Mouse (Mus musculus): ENCODE data around the gene Gm9774.

The Gm9774 gene

DNA sequence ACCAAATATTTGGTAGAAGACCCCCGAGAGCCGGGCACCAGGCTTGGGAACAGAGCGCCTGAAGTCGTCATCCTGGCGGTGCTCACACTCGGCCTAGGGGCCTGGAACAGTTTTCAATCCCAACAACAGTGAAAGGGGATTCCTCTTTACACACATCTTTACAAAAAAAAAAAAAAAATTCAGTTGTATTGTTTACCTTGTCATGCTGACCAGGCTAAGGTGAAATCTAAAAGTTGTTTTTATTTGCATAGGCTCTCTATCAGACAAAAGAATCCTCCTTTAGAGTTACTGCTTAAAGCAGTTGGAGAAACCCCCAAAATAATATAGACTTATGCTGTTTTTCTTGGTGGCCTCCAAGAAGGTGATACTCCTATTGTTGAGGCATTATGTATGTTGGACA is at the start of gene Gm9774:
TSS of gene Gm9774 (minus strand) at position 101 of the 400 bp plus-strand sequence.
- no peak for DNase-seq (ENCODE audit: low read depth)

DNA sequence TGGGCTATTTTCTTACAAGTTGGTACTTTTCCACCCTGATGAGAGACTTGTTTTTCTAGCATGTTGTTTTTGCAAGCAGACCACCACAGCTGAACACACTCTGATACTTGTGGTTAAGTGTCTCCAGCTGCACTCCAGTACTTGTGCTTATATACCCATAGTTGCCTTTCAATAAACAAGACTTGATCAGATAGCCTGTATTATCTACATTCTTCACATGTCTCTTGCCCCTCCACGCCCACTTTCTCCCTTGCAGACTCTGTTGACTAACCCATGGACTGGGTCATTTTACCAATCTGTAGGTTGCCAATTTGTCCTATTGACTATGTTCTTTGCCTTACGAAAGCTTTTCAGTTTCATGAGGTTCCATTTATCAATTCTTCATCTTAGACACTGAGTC is 40.9 kb upstream of the Gm9774 start:
- DNase-seq (ENCODE audit: low read depth): no peak

DNA sequence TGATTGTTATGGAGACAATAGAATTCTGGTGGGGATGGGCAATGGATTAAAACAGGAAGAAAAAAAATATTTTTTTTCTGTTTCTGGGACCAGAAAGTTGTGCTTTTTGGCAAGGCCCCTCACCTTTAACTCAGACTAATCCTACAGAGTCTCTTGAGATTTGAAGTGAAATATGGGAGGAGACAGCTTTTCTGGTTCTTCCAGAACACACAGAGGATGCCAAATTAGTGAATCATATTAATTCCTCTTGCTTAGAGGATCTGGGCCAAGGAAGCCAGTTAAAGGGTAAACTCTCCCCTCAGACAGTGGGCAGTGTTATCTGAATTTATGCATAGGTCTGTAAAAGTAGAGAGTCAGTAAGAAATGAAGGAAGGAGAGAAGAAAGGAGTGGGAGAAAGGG is 38.2 kb upstream of the Gm9774 start:
- no peak for DNase-seq (ENCODE audit: low read depth)

DNA sequence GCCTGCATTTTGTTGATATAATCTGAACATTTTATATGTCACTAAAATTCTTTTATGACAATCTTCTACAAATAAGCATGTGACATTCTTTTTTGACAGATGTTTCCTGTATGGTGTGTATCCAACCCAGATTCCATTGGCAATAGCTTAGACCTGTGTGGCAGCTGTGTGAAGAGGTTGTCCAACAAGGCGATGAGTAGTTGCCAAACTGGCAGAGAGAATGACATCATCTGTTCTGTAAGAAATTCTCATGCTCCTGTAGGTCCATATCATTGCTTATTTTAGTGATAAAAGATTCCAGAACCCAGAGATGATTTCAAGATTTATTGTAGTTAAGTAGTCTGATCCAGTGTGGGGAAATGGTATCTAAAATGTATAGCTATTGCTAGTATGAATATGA is 37.4 kb upstream of the Gm9774 start:
- DNase-seq (ENCODE audit: low read depth): no peak

DNA sequence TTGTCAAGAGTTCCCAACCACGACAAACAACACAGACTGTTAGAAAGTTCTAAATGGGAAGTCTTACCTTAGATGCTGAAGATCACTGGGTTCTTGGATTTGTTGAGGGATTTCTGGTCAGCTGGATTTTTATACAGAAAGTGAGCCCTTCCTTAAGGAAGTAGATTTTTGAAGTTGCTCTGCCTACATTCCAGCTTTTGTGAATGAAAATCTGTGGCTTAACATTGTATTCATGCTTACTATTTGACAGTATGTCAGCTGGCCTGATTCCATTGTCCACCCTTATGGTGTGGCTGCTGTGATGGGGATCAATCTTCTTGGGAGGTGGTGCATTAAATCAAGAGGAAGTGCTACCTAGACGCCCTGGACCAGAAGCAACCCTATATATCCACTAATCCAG is 29.4 kb upstream of the Gm9774 start, which contains the start of gene Sprr3:
TSS of gene Sprr3 (minus strand) at position 101 of the 400 bp plus-strand sequence.
- no peak for DNase-seq (ENCODE audit: low read depth)

DNA sequence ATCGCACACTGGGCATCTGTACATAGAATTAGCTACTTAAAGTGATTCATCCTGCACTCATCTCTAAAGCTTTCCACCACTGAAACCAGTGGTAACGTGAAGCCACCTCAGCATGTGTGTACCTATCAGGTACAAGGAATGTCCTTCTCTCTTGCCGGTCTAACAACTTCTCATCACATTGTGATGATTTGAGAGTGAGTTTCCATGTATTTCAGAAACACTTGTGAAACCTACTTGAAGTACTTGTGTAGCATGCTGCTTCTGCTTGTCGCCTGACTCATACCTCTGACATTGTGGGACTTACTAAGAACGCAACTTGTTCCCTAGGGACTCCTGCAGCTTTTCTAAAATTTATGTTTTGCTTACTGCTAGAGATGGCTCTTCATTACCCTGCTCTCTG is 25.9 kb upstream of the Gm9774 start:
- DNase-seq (ENCODE audit: low read depth): no peak

DNA sequence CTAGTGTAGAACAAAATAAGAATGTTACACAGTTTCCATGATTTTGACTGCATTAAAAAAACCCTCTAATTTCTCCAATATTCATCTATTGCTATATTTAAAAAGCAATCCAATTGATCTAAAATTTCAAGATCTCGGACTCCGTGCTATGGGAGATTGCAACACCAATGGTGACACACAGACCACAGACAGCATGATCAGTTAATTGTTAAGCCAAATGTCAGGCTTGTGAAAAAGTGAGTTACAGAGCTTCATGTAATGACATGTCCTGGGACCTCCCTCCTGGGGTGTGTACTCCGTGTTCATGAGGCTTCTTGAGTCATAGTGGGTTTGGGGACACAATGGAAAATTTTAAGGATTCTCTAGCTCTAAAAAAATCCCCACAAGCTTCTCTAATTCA is 11.0 kb upstream of the Gm9774 start:
- no peak for DNase-seq (ENCODE audit: low read depth)

DNA sequence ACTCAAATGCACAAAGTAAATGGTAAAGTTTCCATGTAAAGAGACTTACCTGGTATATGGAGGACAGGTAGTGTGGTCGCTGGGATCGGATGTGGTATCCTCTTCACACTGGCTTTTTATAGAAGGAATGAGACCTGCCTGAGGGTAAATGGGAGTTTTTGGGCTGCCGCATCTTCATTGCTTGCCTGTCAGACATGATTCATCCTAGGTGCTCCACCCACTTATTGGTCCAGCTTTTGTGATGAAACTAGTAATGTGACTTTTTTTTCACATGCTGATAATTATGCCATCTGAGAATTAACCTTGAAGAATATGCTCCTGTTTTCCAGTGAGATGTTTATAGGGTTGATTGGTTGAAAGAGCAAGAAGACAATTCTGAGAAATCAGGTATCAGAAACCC is 9.5 kb upstream of the Gm9774 start, which contains the start of gene Sprr1b:
TSS of gene Sprr1b (minus strand) at position 101 of the 400 bp plus-strand sequence.
- no peak for DNase-seq (ENCODE audit: low read depth)

DNA sequence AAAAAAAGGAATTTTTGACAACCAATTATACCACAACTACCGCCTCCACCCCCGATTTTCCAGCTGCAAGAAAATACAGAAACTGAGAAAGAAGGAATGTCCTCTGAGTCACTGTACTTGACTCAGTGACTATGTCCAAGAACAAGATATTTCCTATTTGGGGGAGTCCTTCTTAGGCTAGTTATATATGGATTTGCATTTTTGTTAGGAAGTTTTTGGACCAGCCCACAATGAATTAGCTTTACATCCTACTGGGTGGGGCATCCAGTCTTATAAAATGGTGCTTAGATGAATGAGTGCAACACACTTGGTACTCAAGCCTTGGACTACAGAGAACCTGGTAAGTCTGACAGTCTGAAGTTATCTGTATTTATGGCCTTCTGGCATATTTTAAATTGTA is 3.1 kb upstream of the Gm9774 start, which contains the start of gene Sprr2k:
TSS of gene Sprr2k (plus strand) at position 301 of the 400 bp plus-strand sequence.
- DNase-seq (ENCODE audit: low read depth): no peak

DNA sequence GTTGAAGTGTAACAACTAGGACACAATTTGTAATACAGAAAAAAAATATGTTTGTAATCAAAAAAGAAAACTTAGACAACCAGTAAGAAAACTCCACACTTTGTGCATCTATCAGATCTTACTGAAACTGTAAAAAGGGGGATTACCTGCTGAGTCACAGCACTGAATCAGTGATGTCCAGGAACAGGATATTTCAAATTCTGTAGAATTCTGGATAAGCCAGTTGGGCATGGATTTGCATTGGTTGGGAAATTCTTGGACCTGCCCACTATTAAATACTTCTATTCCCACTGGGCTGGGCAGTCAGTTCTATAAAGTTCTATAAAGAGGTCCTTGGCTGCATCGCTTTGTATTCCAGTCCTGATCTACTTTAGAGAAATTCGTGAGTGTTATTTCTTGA is 11.4 kb downstream of the Gm9774 start, which contains the start of gene Sprr2j-ps:
TSS of gene Sprr2j-ps (plus strand) at position 301 of the 400 bp plus-strand sequence.
- no peak for DNase-seq (ENCODE audit: low read depth)

DNA sequence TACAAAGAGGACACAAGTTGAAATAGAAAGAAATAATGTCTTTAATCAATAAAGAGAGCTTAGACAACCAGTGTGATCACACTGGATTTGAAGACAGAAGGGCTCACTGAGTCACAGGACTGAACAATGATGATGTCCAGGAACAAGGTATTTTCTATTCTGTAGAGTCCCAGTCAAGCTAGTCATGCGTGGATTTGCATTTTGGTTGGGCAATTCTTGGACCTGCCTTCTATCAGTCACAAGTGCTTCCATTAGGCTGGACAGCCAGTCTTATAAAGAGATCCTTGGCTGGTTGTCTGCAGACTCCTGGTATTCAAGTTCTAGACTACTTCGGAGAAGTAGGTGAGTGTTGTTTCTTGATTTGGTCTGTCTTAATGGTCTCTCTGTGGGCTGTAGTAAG is 21.5 kb downstream of the Gm9774 start, which contains the start of gene Sprr2i:
TSS of gene Sprr2i (plus strand) at position 301 of the 400 bp plus-strand sequence.
- DNase-seq (ENCODE audit: low read depth): no peak

DNA sequence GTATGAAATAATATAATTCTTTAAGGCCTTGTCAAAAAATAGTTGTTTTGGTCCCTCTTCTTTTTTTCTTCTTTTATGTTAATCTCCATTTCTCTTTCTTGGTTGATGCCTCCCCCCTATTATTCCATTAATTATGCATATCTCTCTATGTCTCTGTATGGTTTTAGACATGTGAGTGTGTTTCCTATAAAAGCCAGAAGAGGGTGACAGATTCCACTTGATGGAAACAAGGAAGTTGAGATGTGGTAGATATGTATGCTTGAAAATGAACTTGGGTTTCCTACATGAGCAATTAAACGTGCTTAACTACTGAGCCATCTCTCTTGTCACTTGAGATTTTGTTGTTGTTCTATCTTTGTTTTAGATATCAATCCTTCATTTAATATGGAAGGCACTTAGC is 34.9 kb downstream of the Gm9774 start:
- DNase-seq (ENCODE audit: low read depth): no peak

DNA sequence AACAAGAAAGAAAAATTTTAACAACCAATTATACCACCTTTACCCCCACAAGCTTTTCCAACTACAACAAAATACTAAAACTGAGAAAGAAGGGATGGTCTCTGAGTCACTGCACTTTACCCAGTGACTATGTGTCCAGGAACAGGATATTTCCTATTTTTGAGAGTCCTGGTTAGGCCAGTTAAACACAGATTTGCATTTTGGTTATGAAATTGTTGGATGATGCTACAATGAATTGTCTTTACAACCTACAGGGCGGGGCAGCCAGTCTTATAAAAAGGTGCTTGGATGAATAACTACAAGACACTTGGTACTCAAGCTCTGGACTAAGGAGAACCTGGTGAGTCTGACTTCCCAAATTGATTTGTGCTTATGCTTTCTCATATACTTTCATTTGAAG is 43.8 kb downstream of the Gm9774 start, which contains the start of gene Sprr2h:
TSS of gene Sprr2h (plus strand) at position 301 of the 400 bp plus-strand sequence.
- DNase-seq (ENCODE audit: low read depth): no peak

Measured in c-Kit-positive CD71-positive TER-119-negative erythroid progenitor cells, embryonic 14.5 days (primary cell).